Mouse (Mus musculus) embryonic facial prominence, embryonic 15.5 days (tissue): Measurements from ENCODE around the gene Zfp428. TPM values are rescaled to one million over a fixed set of nuclear protein-coding genes. Genes with fewer than 3 reads are reported as not detected.
"Not testable (repeated sequence)": the region's sequence is repeated elsewhere in the genome, so short reads cannot be mapped to it uniquely, and the experiment has no call there.

Source experiments
- ATAC-seq: fragments of 200-750 bp; cut with Nextera tagmentation; 2 replicates; pipeline ENCODE4 v1.8.0; 2017; ENCODE audit warnings: low read depth, moderate TSS enrichment; ENCODE audit not compliant: insufficient number of reproducible peaks, low FRiP score, low TSS enrichment
- H3K27ac ChIP-seq: fragments of 300-500 bp; sonication (generic); replicated peaks from 2 replicates; pipeline ENCODE4 v1.5.1; 2015; ENCODE audit warnings: mild to moderate bottlenecking, inconsistent platforms
- H3K27me3 ChIP-seq: fragments of 300-500 bp; sonication (generic); 2 replicates; pipeline ENCODE4 v1.6.1; 2015; ENCODE audit warnings: inconsistent platforms
- H3K36me3 ChIP-seq: fragments of 300-500 bp; sonication (generic); 2 replicates; pipeline ENCODE4 v1.6.1; 2015; ENCODE audit warnings: mild to moderate bottlenecking, inconsistent platforms
- H3K4me1 ChIP-seq: fragments of 300-500 bp; sonication (generic); 2 replicates; pipeline ENCODE4 v1.6.1; 2015; ENCODE audit warnings: inconsistent platforms
- H3K4me2 ChIP-seq: fragments of 300-500 bp; sonication (generic); replicated peaks from 2 replicates; pipeline ENCODE4 v1.6.1; 2015; ENCODE audit warnings: mild to moderate bottlenecking, inconsistent platforms
- H3K4me3 ChIP-seq: fragments of 300-500 bp; sonication (generic); replicated peaks from 2 replicates; pipeline ENCODE4 v1.5.1; 2015; ENCODE audit warnings: mild to moderate bottlenecking, inconsistent platforms
- H3K9ac ChIP-seq: fragments of 300-500 bp; sonication (generic); 2 replicates; pipeline ENCODE4 v1.6.1; 2015; ENCODE audit warnings: inconsistent platforms
- H3K9me3 ChIP-seq: fragments of 300-500 bp; sonication (generic); replicated peaks from 2 replicates; pipeline ENCODE4 v1.6.1; 2016; ENCODE audit warnings: inconsistent platforms
- WGBS: fragments of 180-500 bp; shearing (Covaris S2); methylation state at CpG from one replicate; pipeline ENCODE4 v1.1.7; 2015; 5-methylcytosine and 5-hydroxymethylcytosine counted together
- polyA plus RNA-seq: library from polyadenylated mRNA; unstranded; fragments of >200 nt; fragmentation: Nextera tagmentation; extraction: Ambion mirVana; gene quantifications from 2 replicates; pipeline ENCODE4 v1.2.1, GENCODE M21; 2015

The Zfp428 gene
- polyA plus RNA-seq, 1 experiment from 2014 or later = 65.9 TPM

DNA sequence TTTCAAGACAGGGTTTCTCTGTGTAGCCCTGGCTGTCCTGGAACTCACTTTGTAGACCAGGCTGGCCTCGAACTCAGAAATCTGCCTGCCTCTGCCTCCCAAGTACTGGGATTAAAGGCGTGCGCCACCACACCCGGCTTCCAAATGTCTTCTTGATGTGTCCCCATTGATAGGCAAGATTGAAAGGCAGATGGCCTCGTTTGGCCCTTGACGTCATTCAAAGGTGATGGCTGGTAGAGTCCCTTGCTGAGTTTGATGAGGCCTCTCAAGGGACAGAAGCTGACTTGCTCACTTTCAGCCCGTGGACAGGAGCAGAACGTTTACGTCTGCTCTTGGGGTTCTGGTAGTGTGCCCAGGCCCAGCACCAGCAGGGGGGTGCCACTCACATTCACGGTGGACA is 13.2 kb downstream of the Zfp428 start:
- H3K4me2 ChIP-seq, H3K9ac ChIP-seq, H3K4me3 ChIP-seq, H3K9me3 ChIP-seq, ATAC-seq, H3K27ac ChIP-seq, H3K27me3 ChIP-seq, H3K4me1 ChIP-seq: not testable (repeated sequence)
- peaks cover 14% of the 10 kb centered on the region for H3K36me3 ChIP-seq
- WGBS = 87% methylated on average over 10 of the region's 10 CpGs

- WGBS = 50% methylated on average over 5 of the region's 5 CpGs
- Histone ChIP-seq H3K4me1 (peaks cover 17% of the 10 kb centered on the region), H3K27me3 (no peaks in the 10 kb centered on the region), H3K36me3 (no peaks in the 10 kb centered on the region), H3K4me3 (no peak overlapping the region), H3K9ac (no peak overlapping the region), H3K4me2 (no peak overlapping the region), H3K9me3 (no peaks in the 10 kb centered on the region), H3K27ac (no peak overlapping the region)
- peak; percentile 46 for ATAC-seq
Measured at GRCm38 (mm10) chr7:24522805-24523204, 16.0 kb downstream of the Zfp428 start.

- ATAC-seq = no peak
- Histone ChIP-seq H3K9me3 (no peaks in the 10 kb centered on the region), H3K4me1 (peaks cover 17% of the 10 kb centered on the region), H3K9ac (no peak overlapping the region), H3K27me3 (no peaks in the 10 kb centered on the region), H3K27ac (no peak overlapping the region), H3K4me2 (no peak overlapping the region), H3K4me3 (no peak overlapping the region), H3K36me3 (no peaks in the 10 kb centered on the region)
- WGBS = 83% methylated on average over 6 of the region's 6 CpGs
Measured at GRCm38 (mm10) chr7:24523723-24524122, 16.9 kb downstream of the Zfp428 start.

GRCm38 (mm10) chr7:24524978-24525377 is 18.2 kb downstream of the Zfp428 start:
- H3K4me1 ChIP-seq = peaks cover 28% of the 10 kb centered on the region
- no peak overlapping the region for H3K9ac ChIP-seq
- 82% methylated on average over 6 of the region's 6 CpGs for WGBS
- H3K27ac ChIP-seq = no peak overlapping the region
- H3K27me3 ChIP-seq = no peaks in the 10 kb centered on the region
- no peaks in the 10 kb centered on the region for H3K9me3 ChIP-seq
- H3K4me2 ChIP-seq = no peak overlapping the region
- no peaks in the 10 kb centered on the region for H3K36me3 ChIP-seq
- no peak overlapping the region for H3K4me3 ChIP-seq
- ATAC-seq = no peak

DNA sequence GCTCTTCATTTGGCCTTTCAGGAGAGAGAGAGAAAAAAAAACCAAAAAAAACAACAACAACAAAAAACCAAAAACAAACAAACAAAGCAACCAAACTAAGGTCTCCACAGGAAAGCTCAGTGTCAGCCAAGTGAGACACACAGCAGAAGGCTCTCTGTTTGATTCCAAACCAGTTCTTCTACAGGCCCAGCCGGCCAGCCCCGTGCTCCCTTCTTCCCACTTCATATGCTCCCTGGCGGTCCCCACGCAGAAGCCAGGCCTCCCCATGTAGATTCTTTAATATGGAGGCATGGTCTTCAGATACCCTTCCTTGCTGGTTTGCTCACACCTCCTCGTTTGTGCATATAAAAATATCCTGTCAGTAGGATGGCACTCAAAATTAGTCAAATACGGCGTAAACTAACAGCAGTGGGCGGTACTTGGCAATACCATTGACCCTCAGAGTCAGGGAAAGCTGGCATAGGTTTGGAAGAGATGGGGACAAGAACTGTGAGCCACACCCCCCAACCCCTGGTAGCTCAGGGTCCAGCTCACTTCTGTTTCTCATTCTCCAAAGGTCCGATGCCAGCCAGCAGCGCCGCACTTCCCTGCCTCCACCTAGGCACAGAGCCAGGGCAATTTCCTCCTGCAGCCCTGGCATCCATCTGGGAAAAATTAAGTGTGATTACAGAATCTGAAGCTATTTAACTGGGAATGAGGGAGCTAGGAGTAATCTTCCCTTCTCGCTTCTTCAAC is 19.0 kb downstream of the Zfp428 start:
- no peak overlapping the region for H3K4me3 ChIP-seq
- peak overlapping the region; percentile 66 for H3K27ac ChIP-seq
- ATAC-seq = no peak
- H3K36me3 ChIP-seq = no peaks in the 10 kb centered on the region
- H3K27me3 ChIP-seq = no peaks in the 10 kb centered on the region
- WGBS = 61% methylated on average over 12 of the region's 12 CpGs
- H3K9me3 ChIP-seq = no peaks in the 10 kb centered on the region
- 0 out of 2 replicates have a peak overlapping the region, but pooled peaks have one; percentile 2 for H3K4me2 ChIP-seq
- no peak overlapping the region for H3K9ac ChIP-seq
- peaks cover 28% of the 10 kb centered on the region for H3K4me1 ChIP-seq

DNA sequence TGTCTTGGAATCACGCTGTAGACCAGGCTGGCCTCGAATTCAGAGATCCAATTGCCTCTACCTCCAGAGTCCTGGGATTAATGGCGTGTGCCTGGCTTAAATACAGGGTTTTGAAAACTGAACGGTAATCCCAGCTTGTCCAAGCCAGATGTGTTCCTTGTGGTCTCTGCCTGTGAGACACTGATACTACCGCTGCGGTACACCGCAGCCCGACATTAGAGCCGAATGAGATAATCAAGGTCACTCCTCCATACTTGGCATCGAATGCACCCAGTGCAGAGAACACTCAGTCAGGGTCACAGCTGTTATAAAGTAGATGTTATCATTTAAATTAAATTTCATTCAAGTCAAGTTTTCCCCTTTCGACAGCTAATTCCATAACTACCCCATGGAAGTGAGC is 22.1 kb downstream of the Zfp428 start:
- H3K36me3 ChIP-seq = peaks cover 11% of the 10 kb centered on the region
- no peaks in the 10 kb centered on the region for H3K9me3 ChIP-seq
- H3K9ac ChIP-seq = no peak overlapping the region
- peak overlapping the region; percentile 69; the same call in 1 of the 2 replicates for H3K4me3 ChIP-seq
- no peak overlapping the region for H3K4me2 ChIP-seq
- H3K27me3 ChIP-seq = no peaks in the 10 kb centered on the region
- H3K4me1 ChIP-seq = peaks cover 48% of the 10 kb centered on the region
- H3K27ac ChIP-seq = no peak overlapping the region
- ATAC-seq = no peak
- 76% methylated on average over 11 of the region's 11 CpGs for WGBS

- peaks cover 18% of the 10 kb centered on the region for H3K36me3 ChIP-seq
- no peaks in the 10 kb centered on the region for H3K27me3 ChIP-seq
- H3K4me3 ChIP-seq = peak overlapping the region; percentile 69
- 52% methylated on average over 11 of the region's 11 CpGs for WGBS
- no peak for ATAC-seq
- peak overlapping the region; percentile 59 for H3K9ac ChIP-seq
- no peaks in the 10 kb centered on the region for H3K9me3 ChIP-seq
- peak overlapping the region; percentile 94 for H3K4me2 ChIP-seq
- H3K27ac ChIP-seq = peak overlapping the region; percentile 91; the same call in 1 of the 2 replicates
- peaks cover 53% of the 10 kb centered on the region for H3K4me1 ChIP-seq
Measured at GRCm38 (mm10) chr7:24529580-24529979, 22.8 kb downstream of the Zfp428 start.

GRCm38 (mm10) chr7:24530062-24530931 is 23.5 kb downstream of the Zfp428 start, which contains the start of gene Irgq:
Gene Irgq, plus strand, starts transcription at chr7:24530689.
- peak; percentile 91 for ATAC-seq
- Histone ChIP-seq H3K9ac (peak within 1 kb of the TSS; percentile 87), H3K36me3 (peaks cover 25% of the 10 kb centered on the region), H3K4me2 (peak within 1 kb of the TSS; percentile 94), H3K27ac (peak within 1 kb of the TSS; percentile 91), H3K4me3 (peak within 1 kb of the TSS; percentile 69), H3K9me3 (no peaks in the 10 kb centered on the region), H3K4me1 (peaks cover 53% of the 10 kb centered on the region), H3K27me3 (no peaks in the 10 kb centered on the region)
- WGBS = under 1% methylated on average over 44 of the region's 44 CpGs

DNA sequence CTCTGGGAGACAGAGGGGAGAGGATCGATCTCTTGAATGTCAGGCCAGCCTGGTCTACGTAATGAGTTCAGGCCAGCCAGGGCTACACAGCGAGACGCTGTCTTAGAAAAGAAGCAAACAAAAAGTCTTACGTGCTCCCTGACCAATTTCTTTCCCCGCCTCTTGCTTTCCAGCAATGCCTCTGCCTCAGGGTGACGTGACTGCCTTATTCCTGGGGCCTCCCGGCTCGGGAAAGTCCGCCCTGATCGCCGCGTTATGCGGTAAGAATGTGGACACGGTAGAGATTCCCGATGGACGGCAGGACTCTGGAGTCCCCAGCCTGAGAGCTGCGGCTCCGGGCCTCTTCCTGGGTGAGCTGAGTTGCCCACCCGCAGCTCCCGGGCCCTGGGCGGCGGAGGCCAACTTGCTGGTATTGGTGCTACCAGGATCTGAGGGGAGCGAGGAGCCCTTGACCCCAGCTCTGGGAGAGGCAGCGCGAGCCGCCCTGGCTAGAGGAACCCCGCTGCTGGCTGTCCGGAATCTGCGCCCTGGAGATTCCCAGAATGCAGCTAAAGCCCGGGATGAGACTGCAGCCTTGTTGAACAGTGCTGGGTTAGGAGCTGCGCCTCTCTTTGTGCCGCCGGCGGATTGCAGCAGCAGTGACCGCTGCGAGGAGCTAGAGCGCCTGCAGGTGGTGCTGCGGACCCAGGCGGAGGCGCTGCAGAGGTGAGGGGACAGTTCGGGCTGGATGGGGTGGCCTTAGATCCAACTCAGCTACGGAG is 24.6 kb downstream of the Zfp428 start:
- Histone ChIP-seq H3K4me1 (peaks cover 44% of the 10 kb centered on the region), H3K4me3 (peak overlapping the region; percentile 69), H3K36me3 (peaks cover 35% of the 10 kb centered on the region), H3K9me3 (no peaks in the 10 kb centered on the region), H3K9ac (peak overlapping the region; percentile 87), H3K4me2 (peak overlapping the region; percentile 94), H3K27me3 (no peaks in the 10 kb centered on the region), H3K27ac (peak overlapping the region; percentile 89)
- ATAC-seq = peak; percentile 55
- WGBS = under 1% methylated on average over 43 of the region's 43 CpGs

DNA sequence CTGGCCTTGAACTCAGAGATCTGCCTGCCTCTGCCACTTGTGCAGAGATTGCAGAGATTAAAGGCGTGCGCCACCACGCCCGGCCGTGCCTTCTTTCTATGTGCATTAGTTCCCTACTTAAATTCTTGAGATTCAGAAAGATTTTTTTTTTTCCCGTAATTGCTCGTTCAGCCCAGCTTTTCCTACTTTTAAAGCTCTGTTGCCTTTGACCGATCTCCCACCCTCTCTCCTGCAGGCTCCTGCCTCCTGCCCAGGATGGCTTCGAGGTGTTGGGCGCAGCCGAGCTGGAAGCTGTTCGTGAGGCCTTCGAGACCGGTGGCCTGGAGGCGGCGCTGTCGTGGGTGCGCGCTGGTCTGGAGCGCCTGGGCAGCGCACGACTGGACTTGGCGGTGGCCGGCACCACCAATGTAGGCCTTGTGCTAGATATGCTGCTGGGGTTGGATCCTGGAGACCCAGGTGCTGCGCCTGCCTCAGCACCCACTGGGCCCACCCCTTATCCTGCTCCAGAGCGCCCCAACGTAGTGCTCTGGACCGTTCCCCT is 26.3 kb downstream of the Zfp428 start:
- no peak overlapping the region for H3K4me3 ChIP-seq
- H3K4me1 ChIP-seq = peaks cover 36% of the 10 kb centered on the region
- 76% methylated on average over 28 of the region's 28 CpGs for WGBS
- H3K9ac ChIP-seq = no peak overlapping the region
- H3K9me3 ChIP-seq = no peaks in the 10 kb centered on the region
- no peak for ATAC-seq
- peaks cover 38% of the 10 kb centered on the region for H3K36me3 ChIP-seq
- no peak overlapping the region for H3K4me2 ChIP-seq
- H3K27ac ChIP-seq = no peak overlapping the region
- H3K27me3 ChIP-seq = no peaks in the 10 kb centered on the region
